Mouse (Mus musculus) cerebellum, adult 11 months (tissue): ENCODE data around the gene Tmem208.

Experiments used
- DNase-seq: peaks from one replicate; pipeline ENCODE4 v3.0.0; 2022

The Tmem208 gene

DNA sequence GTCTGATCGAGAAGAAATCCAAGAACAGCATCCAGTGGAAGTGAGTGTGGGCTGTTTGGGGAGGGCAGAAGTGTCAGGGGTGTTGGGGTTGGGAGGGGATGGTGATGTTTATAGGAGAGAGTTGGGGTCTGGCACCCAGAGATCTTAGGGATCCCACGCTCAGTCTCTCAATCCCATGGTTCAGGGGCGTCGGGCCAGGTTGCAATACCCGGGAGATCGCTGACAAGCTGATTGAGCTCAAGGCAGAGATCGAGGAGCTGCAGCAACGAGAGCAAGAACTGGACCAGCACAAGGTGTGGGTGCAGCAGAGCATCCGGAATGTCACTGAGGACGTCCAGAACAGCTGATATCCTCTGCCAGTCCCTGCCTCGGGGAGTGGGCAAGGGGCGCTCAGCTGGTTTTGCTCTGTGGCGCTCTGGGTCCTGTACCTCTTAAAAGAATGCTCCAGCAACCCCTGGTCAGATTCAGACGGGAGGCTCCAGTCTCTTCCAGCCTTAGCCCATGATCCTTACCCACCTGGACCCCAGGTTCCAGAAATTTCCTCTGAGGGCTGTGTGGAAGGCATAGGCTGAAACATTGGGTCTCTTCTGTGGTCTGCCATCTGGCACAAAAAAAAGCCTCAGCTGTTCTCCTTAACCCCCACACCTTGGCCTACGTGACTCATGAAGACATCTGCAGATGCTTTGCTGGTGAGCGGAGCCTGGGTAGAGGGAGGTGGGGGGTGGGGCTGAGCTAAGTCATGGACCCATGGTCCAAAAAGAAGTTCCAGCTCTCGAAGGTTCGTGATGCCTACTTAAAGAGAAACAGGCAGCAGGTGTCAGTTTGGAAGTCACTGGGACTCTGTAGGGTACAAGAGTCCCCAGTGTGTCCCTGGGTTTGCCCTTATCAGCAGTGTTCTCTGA is 27.6 kb upstream of the Tmem208 start:
- DNase-seq = peak; percentile 25

DNA sequence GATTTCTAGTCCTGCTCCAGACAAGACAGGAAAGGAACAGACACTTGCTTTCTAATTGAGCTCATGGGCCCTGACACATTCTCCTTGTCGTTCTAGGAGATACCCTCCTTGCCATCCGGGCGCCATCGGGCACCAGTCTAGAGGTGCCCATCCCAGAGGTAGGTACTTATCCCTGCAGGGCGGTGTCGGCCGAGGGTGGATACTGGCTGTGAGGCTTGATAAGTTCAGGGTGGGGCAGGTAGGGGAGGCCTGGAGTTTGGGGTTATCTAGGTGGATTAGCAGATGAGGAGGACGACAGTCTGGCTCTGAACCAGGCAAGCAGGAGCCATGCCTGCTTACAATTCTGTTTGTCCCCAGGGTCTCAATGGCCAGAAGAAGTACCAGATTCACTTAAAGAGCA is 26.2 kb upstream of the Tmem208 start:
- DNase-seq = peak; percentile 25

DNA sequence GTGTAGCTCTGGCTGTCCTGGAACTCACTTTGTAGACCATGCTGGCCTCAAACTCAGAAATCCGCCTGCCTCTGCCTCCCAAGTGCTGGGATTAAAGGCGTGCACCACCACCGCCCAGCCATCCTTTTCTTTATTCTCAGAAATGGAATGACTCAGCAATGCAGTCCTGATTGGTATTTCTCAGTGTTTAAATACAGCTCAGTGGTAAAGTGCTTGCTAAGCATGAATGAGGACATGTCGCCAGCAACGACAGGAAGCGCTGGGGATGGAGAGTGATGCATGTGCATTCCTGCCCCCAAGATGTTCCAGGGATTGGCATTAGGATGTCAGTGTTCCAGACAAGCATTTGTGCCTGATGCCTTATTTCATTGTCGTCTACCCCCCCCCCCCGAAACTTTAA is 22.8 kb upstream of the Tmem208 start:
- no peak for DNase-seq

DNA sequence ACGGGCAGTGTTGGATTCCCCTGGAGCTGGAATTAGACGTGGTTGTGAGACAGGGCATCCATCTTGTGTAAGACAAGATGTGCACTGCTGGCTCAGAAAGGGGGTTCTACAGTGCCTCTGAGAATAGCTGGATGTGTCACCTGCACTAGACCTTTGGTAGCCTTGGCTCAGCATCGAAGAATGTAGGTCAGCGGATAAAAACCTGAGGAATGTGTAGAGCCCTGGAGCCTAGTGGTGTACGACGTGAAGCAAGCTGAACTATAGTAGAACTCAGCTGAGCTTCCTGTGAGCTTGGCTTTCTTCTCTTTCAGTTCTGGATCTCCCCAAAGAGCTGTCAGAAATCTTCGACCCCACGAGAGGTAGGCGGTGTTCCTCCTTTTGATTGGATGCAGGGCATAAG is 22.3 kb upstream of the Tmem208 start:
- DNase-seq = no peak

DNA sequence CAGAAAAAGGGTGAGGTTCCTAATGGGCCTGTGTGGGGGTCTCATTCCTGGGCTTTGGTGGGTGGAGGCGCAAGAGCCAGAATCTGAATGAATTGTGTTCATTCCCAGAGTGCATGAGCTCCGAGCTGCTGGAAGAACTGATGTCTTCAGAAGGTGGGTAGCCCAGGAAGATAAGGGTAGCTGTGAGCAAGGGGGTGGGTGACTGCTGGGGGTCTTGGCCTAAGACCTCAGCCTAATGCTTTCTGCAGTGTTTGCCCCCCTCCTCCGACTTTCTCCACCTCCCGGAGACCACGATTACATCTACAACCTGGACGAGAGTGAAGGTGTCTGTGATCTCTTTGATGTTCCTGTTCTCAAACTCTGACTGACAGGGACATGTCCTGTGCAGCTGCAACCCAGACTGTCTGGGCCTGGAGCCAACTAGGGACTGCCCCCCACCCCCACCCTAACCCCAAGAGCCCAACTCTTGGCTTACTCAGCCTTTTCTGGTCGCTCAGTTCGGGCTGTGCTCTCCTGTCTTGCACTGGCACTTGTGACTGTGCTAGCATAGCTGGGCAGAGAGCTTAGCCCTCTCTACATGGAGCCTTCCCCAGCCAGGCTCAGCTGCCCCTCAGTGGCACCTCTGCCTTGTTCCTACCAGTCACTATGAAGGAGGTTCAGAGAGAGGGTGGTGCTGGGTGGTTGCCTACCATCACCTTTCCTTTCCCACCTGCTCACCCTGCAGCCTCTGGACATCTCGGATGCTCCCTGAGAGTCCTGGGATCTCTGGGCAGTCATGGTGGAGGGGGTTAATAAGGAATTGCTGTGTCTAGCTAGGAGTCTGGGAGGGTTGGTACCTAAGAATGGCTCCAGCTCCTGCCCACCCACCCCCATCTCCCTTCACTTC is 21.6 kb upstream of the Tmem208 start:
- peak; percentile 22 for DNase-seq

DNA sequence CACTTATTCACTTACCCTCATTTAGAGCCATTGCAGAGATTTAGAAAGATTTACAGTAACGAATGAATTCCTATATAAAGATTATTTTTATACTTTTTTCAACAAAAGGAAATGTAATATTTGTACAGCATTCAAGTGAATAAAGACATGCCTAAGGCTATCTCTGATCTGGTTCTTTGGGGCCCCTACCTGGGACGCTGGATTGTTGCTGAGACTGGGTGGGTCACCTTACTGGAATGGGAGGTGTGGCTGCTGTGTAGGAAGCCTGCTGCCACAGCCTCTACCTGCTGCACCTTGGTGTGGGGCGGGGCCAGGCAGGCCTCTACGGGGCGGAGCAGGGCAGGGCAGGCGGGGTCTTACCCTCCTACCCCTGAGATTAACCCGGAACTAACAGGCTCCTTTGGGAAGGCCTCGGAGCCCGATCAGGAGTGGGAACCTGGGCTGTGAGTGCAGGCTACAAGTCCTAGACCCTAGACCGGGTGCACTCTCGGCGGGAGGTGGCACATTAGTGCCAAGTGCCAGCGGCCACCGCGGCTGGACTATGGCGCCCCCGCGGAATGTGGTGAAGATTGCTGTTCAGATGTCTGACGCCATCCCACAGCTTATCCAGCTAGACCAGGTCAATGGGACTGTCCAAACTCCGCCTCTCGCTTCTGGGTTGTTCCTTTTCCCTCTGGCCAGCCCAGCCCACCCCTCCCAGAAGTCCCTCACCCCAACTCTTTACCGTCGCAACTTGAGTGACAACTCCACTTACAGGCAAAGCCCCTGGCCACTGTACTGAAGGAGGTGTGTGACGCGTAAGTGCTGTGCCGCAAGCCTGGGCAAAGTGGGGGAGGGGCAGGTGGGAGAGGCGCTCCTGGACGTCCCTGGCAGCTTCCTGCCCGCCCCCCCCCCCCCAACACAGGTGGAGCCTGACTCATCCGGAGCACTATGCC is 20.7 kb upstream of the Tmem208 start, which contains the start of gene Elmo3:
Gene Elmo3, plus strand, starts transcription at position 391 of the 935 bp plus-strand sequence.
- peak; percentile 79 for DNase-seq

DNA sequence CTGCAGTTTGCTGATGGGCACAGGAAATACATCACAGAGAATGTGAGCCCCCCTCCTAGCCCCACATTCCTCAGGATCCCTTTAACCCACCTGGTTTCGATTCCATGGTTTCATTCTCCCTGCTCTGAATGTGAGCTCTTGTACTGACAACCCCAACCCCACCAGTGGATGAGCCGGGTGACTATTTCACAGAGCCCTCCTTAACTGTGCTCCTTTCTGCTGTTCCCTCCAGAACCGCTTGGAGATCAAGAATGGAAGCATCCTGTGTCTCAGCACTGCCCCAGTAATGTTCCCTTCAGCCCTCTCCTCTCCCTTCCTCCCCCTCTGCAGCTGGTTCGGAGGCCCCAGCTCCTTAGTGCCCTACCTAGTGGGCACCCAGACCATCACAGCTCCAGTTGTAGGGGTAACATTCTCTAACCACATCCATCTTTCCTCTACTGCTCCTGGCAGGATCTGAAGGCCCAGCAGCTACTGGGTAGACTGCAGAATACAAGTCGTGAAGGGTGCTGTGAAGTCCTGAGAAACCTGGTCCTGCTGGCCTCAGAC is 19.9 kb upstream of the Tmem208 start:
- peak; percentile 30 for DNase-seq

DNA sequence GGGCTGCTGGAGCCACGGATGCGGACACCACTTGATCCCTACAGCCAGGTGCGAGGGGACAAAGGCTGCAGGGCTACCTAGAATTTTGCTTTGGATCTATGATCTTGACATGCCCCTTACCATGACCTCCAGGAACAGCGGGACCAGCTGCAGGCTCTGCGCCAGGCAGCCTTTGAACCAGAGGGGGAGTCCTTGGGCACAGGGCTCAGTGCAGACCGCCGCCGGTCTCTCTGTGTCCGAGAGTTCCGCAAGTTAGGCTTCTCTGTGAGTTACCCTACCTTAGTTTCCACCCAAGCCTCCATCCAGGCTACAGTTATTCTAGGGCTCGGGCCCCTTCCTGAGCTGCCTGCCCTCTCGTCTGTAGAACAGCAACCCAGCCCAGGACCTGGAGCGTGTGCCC is 18.5 kb upstream of the Tmem208 start:
- peak; percentile 41 for DNase-seq

DNA sequence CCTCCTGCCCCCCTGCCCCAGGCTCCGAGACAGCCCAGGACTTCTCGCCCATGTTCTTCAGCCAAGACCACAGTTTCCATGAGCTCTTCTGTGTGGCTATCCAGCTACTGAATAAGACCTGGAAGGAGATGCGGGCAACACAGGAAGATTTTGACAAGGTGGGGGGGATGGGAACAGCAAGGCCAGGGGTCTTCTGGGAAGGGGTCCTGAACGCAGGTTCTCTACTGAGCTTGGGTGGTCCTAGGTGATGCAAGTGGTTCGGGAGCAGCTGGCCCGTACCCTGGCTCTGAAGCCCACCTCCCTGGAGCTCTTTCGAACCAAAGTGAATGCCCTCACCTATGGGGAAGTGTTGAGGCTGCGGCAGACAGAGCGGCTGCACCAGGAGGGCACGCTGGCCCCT is 17.7 kb upstream of the Tmem208 start:
- DNase-seq = no peak

DNA sequence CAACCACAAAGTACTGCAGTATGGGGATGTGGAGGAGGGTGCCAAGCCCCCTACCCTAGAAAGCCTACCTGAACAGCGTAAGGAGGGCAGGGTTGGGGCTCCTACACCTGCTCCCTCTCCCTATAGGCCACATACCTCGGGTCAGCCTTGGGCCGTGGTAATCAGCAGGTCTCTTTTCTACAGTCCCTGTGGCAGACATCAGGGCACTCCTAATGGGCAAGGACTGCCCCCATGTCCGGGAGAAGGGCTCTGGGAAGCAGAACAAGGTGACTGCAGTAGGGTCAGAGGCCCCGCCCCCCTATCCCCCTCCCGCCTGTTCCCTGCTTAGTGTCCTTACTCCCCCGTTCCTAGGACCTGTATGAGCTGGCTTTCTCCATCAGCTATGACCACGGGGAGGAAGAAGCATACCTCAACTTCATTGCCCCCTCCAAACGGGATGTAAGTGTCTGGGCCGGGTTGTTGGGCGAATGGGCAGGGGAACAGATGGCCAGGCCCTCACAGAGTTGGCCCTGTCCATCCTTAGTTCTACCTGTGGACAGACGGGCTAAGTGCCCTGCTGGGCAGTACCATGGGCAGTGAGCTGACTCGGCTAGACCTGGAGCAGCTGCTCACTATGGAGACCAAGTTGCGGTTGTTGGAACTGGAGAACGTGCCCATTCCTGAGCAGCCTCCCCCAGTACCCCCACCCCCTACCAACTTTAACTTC is 16.9 kb upstream of the Tmem208 start:
- peak; percentile 92 for DNase-seq

DNA sequence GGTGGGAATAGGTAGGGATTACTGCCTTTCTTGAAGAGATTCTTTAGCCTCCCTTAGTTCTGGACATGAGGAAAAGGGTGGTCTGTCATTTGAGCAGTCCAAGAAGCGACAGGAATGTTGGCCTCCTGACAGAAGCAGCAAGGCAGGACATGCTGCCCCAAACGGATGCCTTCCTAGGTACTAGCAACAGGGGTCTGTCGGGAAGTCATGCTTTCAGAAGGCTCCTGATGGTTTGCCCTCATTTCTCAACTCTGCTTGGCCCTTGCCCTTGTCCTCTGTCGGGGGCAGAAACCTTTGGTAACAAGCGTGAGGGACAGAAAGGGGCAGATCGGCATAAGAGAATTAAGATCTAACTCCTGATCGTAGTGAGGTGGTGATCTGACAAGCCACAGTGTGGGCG is 16.0 kb upstream of the Tmem208 start:
- DNase-seq = peak; percentile 38

DNA sequence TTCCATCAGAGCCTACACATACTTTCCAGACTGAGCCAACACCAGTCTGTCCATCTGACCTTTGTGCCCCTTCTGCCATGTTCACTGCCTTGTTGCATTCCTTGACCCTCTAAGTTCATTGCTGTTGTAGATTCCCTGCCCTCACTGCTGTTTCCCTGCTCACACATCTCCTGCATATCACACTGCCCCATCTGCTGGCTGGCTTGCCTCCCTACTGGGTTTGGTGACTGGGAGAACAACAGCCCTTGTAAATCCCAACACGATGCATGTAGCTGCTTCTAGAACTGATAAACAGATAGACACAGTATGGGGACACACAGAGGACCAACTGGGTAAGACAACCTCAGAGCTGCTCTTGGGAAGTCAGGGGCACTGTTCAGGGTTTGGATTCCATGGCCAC is 14.4 kb upstream of the Tmem208 start:
- DNase-seq = no peak

DNA sequence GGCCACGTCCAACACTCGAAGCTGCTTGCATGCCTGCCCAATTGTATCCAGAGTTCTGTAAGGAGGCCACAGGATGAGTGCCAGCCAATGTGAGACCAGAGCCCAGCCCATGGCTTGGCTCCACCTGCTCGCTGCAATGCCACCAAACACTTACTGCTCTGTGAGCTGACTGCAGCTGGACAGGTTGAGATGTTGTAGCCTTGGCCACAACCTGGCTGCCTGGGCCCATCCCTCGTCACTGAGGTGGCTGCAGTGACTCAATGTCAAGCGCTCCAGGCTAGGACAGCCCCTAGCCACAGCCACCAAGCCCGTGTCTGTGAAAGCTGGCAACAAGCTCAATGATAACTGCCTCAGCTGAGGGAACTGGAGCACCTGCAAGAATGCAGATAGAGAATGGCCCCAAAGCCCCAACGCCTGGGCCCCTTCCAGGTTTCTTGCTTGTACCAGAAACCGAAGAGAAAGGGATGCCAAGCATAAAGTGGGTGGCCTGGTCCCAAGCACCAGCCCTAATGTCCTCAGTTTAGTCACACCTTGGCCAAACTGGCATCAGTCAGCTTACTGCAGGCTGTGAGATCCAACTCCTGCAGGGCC is 13.2 kb upstream of the Tmem208 start:
- peak; percentile 40 for DNase-seq

DNA sequence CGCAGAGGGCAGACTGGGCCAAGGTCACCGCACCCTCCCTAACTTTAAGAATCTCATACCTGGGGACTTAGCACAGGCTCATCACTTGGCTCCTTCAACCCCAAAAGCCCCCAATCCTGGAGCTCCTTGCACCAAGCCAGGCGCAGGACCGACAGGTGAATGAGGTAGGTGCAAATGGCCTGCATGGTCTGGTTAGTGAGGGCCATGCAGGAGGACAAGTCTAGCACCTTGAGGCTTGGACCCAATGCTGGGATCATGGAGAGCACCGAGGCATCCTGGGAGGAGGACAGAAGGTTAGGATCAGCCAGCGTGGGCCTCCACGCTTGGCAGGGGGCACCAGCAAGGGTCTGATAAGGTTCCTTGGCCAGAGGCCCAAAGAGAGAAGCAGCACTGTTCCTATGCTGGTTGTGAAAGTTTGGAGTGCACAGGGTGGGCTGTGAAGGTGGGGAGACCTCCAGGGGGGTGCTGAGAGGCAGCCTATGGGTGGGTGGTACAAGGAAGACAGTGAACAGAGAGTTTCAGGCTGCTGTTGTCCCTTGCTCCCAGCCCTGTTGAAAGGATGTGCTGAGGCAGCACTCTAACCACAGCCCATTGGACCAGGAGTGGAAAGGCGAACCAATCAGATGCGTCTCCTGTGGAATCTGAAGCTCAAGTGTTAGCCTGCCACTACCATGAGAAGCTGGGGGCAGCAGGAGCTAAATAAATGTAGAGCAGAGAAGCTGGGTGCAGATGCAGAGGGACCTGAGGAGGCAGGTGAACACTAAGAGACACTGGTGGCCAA is 12.3 kb upstream of the Tmem208 start:
- DNase-seq = peak; percentile 25

DNA sequence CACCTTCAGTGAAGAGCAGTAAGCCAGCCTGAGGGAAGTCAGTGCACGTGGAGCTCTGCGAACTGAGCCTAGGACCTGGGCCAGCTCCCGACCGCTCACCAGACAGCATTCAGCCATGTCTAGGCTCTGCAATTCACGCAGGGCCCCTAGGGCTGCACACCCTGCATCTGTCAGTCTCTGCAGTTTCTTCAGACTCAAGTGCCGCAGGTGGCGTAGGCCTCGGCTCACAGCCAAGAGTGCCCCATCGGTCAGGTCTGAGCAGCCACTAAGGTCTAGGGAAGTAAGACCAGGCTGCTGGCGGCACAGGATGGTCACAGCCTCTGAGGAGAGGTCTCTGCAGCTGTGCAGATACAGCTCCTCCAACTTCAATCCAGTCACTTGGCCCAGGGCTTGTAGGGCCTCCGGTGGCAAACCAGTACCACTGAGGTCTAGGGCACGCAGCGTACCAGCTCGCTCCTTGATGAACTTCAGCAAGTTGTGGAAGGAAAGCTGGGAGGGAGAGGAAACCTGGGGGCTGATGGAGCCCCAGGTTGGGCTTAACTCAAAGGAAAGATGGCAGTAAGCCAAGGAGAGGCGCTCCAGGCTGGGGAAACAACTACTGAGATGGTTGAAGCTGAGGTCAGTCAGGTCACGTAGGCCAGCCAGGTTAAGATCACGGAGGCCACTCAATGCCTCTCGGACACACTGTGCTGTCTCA is 10.9 kb upstream of the Tmem208 start:
- DNase-seq = peak; percentile 58

DNA sequence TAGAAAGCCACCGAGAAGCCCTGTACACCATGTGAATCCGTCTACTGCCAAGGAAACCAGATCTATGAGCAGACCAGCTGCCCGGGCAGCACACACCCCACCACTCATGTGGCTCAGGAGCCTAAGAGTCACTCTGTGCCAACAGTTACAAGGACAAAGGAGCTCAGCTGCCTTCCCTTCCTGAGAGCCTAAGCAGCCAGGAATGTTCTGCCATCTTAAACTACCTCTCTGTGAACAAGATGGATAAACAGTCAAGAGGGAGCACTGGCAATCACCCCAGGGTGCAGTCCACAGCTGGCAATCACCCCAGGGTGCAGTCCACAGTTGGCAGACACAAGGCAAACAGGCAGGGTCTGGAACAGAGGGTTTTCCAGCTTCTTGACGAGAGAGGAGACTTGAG is 8.2 kb upstream of the Tmem208 start:
- DNase-seq = no peak

DNA sequence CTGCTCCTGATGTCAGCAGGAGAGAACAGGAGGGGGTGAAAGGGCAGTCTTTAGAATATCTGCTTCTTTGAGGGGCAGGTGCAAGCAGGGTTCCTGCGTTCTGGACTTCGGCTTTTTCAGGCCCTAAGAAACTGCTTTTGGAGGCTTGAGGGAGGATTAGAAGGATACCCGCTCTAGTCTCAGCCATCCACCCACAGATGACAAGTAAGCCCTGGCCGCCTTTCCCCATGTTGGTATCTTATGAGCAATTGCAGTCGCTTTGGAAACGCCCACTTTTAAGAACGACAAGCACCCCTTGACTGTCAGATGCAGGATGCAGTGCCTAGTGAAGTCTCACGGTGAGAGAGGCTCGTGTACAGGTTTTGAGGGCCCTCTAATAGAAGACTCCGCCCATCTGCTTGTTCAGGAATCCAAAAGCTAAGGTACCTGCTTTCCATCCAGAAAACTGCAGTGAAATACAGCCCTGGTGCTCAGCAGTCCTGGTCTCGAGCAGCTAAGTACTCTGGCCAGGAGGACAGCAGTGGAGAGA is 7.4 kb upstream of the Tmem208 start:
- no peak for DNase-seq

DNA sequence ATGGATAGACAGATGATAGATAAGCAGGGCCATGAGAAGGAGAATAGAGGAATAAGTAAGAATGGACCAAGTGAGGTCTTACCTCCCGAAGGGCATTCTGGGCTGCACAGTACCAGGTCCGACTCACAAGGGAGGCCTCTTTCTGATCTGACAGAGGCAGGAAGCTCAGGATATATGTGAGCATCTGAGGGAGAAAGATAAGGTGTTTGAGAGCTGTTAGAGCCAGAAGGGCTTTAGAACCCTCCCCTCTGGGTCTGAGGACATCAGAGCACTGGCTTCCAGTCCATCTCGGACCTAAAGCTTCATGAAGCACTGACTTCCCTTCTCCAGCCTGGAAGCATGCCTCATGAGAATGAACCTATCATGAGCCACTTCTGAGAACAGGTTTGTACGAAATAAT is 3.0 kb upstream of the Tmem208 start:
- no peak for DNase-seq

DNA sequence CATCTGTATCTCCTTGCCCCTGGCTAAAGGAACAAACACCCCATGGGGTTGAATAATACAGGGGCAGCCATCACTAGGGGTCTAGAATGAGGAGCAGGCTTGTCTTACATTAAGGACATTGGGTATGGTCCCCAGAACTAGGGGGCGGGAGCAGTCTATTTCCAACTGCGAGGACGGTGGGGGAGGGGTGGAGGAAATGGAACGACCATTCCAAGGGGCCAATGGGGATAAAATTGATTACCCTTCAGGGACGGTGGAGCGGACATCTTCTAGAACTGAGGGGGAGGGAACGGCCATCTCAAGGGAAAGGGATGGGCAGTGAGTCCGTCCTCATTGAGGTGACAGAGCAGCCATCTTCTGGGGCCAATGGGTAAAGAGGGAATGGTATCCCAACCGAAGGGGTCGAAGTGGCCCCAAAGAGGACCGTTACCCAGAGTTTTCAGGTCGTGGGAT is 487 bp upstream of the Tmem208 start:
- DNase-seq = peak; percentile 43
